Mouse (Mus musculus) embryonic facial prominence, embryonic 13.5 days (tissue): ENCODE data around the gene Kat2a. TPM values are rescaled to one million over a fixed set of nuclear protein-coding genes. Genes with fewer than 3 reads are reported as not detected.

Experiments
- ATAC-seq: fragments of 200-750 bp; cut with Nextera tagmentation; 2 replicates; pipeline ENCODE4 v1.8.0; 2017; ENCODE audit warnings: low read depth; ENCODE audit not compliant: insufficient number of reproducible peaks, insufficient read depth, low FRiP score, low TSS enrichment
- H3K27ac ChIP-seq: fragments of 300-500 bp; sonication (generic); 2 replicates; pipeline ENCODE4 v1.5.1; 2015; ENCODE audit warnings: moderate library complexity, mild to moderate bottlenecking, inconsistent platforms
- H3K27me3 ChIP-seq: fragments of 300-500 bp; sonication (generic); 2 replicates; pipeline ENCODE4 v1.6.1; 2015; ENCODE audit warnings: mild to moderate bottlenecking, inconsistent platforms
- H3K36me3 ChIP-seq: fragments of 300-500 bp; sonication (generic); 2 replicates; pipeline ENCODE4 v1.6.1; 2015; ENCODE audit warnings: mild to moderate bottlenecking, inconsistent platforms
- H3K4me1 ChIP-seq: fragments of 300-500 bp; sonication (generic); 2 replicates; pipeline ENCODE4 v1.6.1; 2015; ENCODE audit warnings: inconsistent platforms
- H3K4me2 ChIP-seq: fragments of 300-500 bp; sonication (generic); 2 replicates; pipeline ENCODE4 v1.6.1; 2015; ENCODE audit warnings: moderate library complexity, mild to moderate bottlenecking, inconsistent platforms
- H3K4me3 ChIP-seq: fragments of 300-500 bp; sonication (generic); 2 replicates; pipeline ENCODE4 v1.5.1; 2015; ENCODE audit warnings: mild to moderate bottlenecking, inconsistent platforms
- H3K9ac ChIP-seq: fragments of 300-500 bp; sonication (generic); 2 replicates; pipeline ENCODE4 v1.6.1; 2015; ENCODE audit warnings: mild to moderate bottlenecking, inconsistent platforms
- H3K9me3 ChIP-seq: fragments of 300-500 bp; sonication (generic); 2 replicates; pipeline ENCODE4 v1.6.1; 2016; ENCODE audit warnings: inconsistent platforms
- WGBS: fragments of 180-500 bp; shearing (Covaris S2); methylation state at CpG from one replicate; pipeline ENCODE4 v1.1.7; 2015; ENCODE audit warnings: mixed read lengths; 5-methylcytosine and 5-hydroxymethylcytosine counted together
- polyA plus RNA-seq: library from polyadenylated mRNA; unstranded; fragments of >200 nt; fragmentation: Nextera tagmentation; extraction: Ambion mirVana; gene quantifications from 2 replicates; pipeline ENCODE4 v1.2.1, GENCODE M21; 2015

Kat2a gene
- polyA plus RNA-seq, 1 experiment from 2014 or later: 61.0 TPM

- H3K27ac ChIP-seq: peak overlapping the region; percentile 44; the same call in 1 of the 2 replicates
- H3K9me3 ChIP-seq: no peaks in the 10 kb centered on the region
- no peak for ATAC-seq
- no peak overlapping the region for H3K9ac ChIP-seq
- WGBS: 78% methylated on average over 4 of the region's 4 CpGs
- peaks cover 15% of the 10 kb centered on the region for H3K4me1 ChIP-seq
- H3K36me3 ChIP-seq: peaks cover 52% of the 10 kb centered on the region
- H3K27me3 ChIP-seq: no peaks in the 10 kb centered on the region
- H3K4me2 ChIP-seq: no peak overlapping the region
- H3K4me3 ChIP-seq: no peak overlapping the region
These were observed 6.6 kb upstream of the Kat2a start for GRCm38 (mm10) chr11:100718866-100719265.

DNA sequence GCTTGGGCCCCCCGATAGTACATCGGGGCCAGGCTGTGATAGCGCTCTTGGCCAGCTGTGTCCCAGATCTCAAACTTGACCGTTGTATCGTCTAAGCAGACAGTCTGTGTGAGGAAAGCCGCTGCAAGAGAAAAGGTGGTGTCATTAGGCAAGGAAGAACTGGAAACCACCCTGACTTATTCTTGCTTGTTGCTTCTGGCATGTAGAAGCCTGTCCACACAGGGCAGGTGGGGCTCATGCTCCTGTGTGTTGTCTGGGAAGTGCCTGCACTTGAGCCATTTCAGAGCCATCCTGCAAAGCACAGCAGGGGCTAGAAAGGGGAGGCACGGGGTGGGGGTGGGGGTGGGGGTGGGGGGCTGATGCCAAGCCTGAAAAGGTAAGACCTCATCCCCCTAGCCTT is 6.2 kb upstream of the Kat2a start:
- Histone ChIP-seq H3K9ac (no peak overlapping the region), H3K27me3 (no peaks in the 10 kb centered on the region), H3K4me1 (peaks cover 19% of the 10 kb centered on the region), H3K27ac (0 out of 2 replicates have a peak overlapping the region, but pooled peaks have one; percentile 44), H3K9me3 (no peaks in the 10 kb centered on the region), H3K4me2 (no peak overlapping the region), H3K36me3 (peaks cover 52% of the 10 kb centered on the region), H3K4me3 (no peak overlapping the region)
- no peak for ATAC-seq
- WGBS: 86% methylated on average over 7 of the region's 7 CpGs

DNA sequence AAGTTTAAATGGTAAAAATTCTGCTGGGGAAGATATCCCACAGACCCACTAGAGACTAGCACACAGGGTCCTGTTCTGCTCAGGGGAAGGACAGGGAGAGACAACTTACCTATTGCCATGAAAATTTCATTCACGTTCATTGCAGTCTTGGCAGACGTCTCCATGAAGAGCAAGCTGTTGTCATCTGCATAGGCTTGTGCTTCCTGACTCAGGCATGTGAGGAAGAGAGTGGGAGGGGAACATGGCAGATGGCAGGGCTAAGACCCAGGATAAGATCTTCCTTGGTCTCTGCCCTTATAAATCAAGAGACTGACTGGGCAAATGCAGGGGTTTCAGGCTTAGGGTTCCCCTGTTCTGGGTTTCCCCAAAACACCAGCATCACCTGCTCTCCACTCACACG is 4.4 kb upstream of the Kat2a start:
- Histone ChIP-seq H3K4me3 (no peak overlapping the region), H3K36me3 (peaks cover 52% of the 10 kb centered on the region), H3K9ac (no peak overlapping the region), H3K4me1 (peaks cover 31% of the 10 kb centered on the region), H3K4me2 (no peak overlapping the region), H3K27ac (no peak overlapping the region), H3K27me3 (no peaks in the 10 kb centered on the region), H3K9me3 (no peaks in the 10 kb centered on the region)
- ATAC-seq: no peak
- 85% methylated on average over 3 of the region's 3 CpGs for WGBS

DNA sequence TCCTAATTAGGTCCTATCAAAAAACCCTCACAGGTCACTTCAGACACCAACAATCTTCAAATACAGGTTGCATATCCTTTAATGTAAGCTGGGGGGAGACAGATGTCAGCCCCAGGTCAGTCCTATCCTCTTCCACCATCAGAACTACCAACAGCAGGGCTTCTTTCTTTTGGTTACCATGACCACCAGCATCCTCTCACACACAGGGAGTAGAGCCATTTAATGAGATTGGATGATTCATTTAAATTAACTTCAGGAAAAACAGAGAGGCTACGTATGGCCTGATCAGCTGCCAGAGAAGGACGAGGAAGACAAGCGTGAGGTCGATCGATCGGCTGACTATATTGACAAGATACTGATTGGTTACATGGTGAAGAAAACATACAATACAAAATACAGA is 2.7 kb upstream of the Kat2a start:
- Histone ChIP-seq H3K4me2 (no peak overlapping the region), H3K36me3 (peaks cover 59% of the 10 kb centered on the region), H3K4me3 (no peak overlapping the region), H3K4me1 (peaks cover 37% of the 10 kb centered on the region), H3K9me3 (no peaks in the 10 kb centered on the region), H3K9ac (no peak overlapping the region), H3K27me3 (no peaks in the 10 kb centered on the region), H3K27ac (no peak overlapping the region)
- ATAC-seq: no peak
- WGBS: 90% methylated on average over 6 of the region's 6 CpGs

DNA sequence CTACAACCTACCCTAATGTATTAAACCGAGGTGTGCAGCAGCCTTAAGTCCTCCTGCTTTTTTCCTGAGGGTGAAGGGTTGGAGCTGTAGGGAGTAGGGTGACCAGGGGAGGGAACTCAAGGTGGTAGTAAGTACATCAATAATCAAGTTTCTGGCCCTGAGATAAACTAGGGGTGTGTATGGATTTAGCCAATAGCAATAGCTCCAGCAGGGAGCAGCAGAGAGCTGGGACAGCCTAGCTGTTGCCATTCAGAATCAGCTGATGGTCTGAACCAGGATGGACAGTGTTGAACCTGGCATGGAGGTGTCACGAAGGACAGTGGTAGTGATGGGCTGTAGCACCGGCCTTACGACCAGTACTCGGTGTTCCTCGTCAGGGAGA is 2.3 kb upstream of the Kat2a start:
- no peaks in the 10 kb centered on the region for H3K27me3 ChIP-seq
- peaks cover 59% of the 10 kb centered on the region for H3K36me3 ChIP-seq
- no peaks in the 10 kb centered on the region for H3K9me3 ChIP-seq
- ATAC-seq: no peak
- peak overlapping the region; percentile 70; the same call in 1 of the 2 replicates for H3K9ac ChIP-seq
- 45% methylated on average over 6 of the region's 6 CpGs for WGBS
- H3K4me1 ChIP-seq: peaks cover 35% of the 10 kb centered on the region
- peak overlapping the region; percentile 34; the same call in 1 of the 2 replicates for H3K4me3 ChIP-seq
- 0 out of 2 replicates have a peak overlapping the region, but pooled peaks have one; percentile 80 for H3K27ac ChIP-seq
- peak overlapping the region; percentile 64 for H3K4me2 ChIP-seq

DNA sequence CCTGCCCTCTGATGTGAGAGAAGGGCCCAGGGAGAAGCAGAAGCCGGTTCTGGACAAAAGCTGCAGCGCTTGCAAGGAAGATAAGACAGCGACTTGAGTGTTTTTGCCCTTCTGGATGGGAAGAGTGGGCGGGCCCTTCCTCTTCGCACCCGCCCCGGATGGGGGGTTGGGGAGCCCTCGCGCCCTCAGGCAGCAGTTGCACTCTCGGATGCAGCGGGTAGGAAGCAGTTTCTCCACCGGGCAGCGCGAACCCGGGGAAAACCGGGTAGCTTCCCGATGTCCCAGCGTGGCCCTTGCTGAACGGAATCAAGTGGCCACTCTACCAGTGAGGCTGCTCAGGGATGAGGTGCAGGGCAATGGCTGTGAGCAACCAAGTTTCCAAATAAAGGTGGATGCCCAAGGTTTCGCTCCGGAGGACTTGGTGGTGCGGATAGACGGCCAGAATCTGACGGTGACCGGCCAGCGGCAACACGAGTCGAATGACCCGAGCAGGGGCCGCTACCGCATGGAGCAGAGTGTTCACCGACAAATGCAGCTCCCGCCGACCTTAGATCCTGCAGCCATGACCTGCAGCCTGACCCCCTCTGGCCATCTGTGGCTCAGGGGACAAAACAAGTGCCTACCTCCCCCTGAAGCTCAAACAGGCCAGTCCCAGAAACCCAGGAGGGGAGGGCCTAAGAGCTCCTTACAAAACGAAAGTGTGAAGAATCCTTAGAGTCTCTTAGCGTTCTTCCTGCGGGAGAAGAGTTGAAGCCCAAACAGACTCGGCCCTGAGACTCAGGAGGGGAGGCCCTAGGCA is 1.7 kb upstream of the Kat2a start, which contains the start of gene Hspb9:
Hspb9 (plus strand) TSS at position 116 of the 799 bp plus-strand sequence.
- no peak for ATAC-seq
- peak within 1 kb of the TSS; percentile 80 for H3K27ac ChIP-seq
- peak within 1 kb of the TSS; percentile 34 for H3K4me3 ChIP-seq
- H3K9me3 ChIP-seq: no peaks in the 10 kb centered on the region
- H3K36me3 ChIP-seq: peaks cover 59% of the 10 kb centered on the region
- H3K9ac ChIP-seq: peak within 1 kb of the TSS; percentile 70
- peaks cover 32% of the 10 kb centered on the region for H3K4me1 ChIP-seq
- no peaks in the 10 kb centered on the region for H3K27me3 ChIP-seq
- WGBS: 4% methylated on average over 38 of the region's 38 CpGs
- H3K4me2 ChIP-seq: peak within 1 kb of the TSS; percentile 69

DNA sequence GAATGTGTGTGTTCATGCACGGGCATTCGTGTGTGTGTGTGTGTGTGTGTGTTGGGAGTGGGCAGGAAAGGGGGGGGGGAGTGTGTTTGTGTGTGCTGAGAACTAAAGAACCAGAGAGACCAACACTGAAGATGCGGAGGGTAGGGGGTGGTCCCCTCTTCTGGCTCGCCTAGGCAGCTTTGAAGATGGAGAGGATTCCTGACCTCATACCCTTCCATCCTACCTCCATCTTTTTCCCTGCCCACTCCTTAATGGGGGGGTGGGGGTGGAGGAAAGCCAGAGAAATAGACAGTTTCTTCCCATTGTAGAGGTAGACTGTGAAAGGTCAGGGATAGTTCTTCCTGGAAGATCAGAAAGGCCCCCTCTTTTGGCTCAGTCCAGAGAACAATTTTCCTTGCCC is 909 bp upstream of the Kat2a start:
- Histone ChIP-seq H3K27me3 (no peaks in the 10 kb centered on the region), H3K4me1 (peaks cover 32% of the 10 kb centered on the region), H3K36me3 (peaks cover 59% of the 10 kb centered on the region), H3K9me3 (no peaks in the 10 kb centered on the region), H3K4me2 (peak overlapping the region; percentile 64), H3K27ac (peak overlapping the region; percentile 80), H3K9ac (peak overlapping the region; percentile 70), H3K4me3 (peak overlapping the region; percentile 34; the same call in 1 of the 2 replicates)
- no peak for ATAC-seq
- 47% methylated on average over 4 of the region's 4 CpGs for WGBS

DNA sequence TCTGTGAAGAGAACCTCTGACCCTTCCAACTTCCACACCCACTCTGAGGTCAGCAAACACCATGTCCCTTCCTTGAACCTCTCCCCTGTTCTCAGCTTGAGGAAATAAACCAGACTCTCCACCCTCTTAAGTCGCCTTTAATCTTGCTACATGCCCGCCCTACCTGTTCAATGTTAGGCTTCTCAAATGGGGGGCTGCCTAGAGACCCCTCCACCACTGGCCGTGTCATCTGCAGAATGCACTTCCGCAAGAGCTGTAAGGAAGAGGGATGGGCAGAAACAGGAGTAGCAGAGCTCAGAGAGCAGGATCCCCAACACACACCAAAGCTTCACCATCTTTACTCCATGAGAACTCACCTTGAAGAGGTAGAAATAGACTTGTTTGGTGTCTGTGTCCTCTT is 1.3 kb downstream of the Kat2a start:
- Histone ChIP-seq H3K9ac (peak overlapping the region; percentile 96; the same call in 1 of the 2 replicates), H3K4me1 (peaks cover 32% of the 10 kb centered on the region), H3K9me3 (no peaks in the 10 kb centered on the region), H3K27ac (no peak overlapping the region), H3K27me3 (no peaks in the 10 kb centered on the region), H3K36me3 (peaks cover 59% of the 10 kb centered on the region), H3K4me2 (peak overlapping the region; percentile 69), H3K4me3 (no peak overlapping the region)
- 86% methylated on average over 4 of the region's 4 CpGs for WGBS
- ATAC-seq: no peak

DNA sequence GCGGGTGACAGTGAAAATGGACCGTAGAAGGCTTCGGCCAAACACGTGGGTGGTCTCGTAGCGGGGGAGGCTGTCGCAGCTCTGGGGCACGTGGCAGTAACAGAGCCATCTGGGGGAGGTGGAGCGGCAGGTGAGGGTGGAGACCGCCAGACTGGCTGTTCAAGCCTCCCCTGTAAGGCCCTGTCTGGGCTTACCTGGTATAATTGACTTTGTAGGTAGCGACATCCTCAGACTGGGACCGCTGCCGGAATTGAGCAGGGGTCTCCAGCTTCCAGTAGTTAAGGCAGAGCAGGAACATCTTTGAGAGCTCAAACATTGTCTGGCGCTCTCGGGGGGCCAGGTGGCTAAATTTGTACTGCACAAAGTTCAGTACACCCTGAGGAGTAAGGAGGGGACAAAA is 1.7 kb downstream of the Kat2a start:
- Histone ChIP-seq H3K27ac (no peak overlapping the region), H3K4me1 (peaks cover 32% of the 10 kb centered on the region), H3K9ac (no peak overlapping the region; the same call in 1 of the 2 replicates), H3K4me2 (no peak overlapping the region), H3K27me3 (no peaks in the 10 kb centered on the region), H3K36me3 (peaks cover 59% of the 10 kb centered on the region), H3K4me3 (no peak overlapping the region), H3K9me3 (no peaks in the 10 kb centered on the region)
- 91% methylated on average over 15 of the region's 15 CpGs for WGBS
- ATAC-seq: no peak

GRCm38 (mm10) chr11:100709201-100709810 is 3.0 kb downstream of the Kat2a start:
- no peak overlapping the region for H3K27ac ChIP-seq
- ATAC-seq: no peak
- H3K9ac ChIP-seq: no peak overlapping the region
- no peaks in the 10 kb centered on the region for H3K9me3 ChIP-seq
- H3K27me3 ChIP-seq: no peaks in the 10 kb centered on the region
- WGBS: 90% methylated on average over 9 of the region's 9 CpGs
- no peak overlapping the region for H3K4me2 ChIP-seq
- peaks cover 61% of the 10 kb centered on the region for H3K36me3 ChIP-seq
- H3K4me3 ChIP-seq: no peak overlapping the region
- peaks cover 31% of the 10 kb centered on the region for H3K4me1 ChIP-seq

DNA sequence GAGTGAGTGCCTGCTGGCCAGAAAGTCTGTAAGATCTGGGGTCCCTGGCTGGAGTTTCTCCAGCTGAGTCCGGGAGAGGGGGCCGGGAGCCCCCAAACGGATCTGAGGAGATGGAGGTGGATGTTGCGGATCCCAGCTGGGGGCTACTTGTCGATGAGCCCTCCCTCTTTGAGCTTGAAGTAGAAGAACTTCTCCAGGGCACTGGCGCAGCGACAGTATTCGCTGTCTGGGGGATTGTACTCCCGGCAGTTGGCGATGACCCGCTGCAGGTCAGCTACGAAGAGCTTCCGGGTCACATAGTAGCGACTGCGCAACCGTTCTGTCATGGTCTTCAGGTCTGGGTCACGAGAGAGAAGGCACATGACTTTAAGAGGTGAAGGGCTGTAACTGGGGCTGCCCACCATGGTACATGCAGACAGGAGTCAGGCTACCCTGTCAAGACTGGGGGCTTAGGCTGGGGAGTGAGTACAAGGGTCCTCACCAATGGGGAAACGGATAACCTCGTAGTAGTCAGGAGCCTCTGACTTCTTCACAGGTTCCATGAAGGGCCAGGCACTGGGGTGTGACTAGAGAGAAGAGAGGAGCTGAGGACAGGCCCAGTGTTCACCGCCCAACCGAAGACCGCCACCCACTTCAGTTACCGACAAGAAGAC is 7.0 kb downstream of the Kat2a start:
- Histone ChIP-seq H3K4me1 (peaks cover 23% of the 10 kb centered on the region), H3K36me3 (peaks cover 56% of the 10 kb centered on the region), H3K27ac (no peak overlapping the region), H3K9ac (no peak overlapping the region), H3K9me3 (no peaks in the 10 kb centered on the region), H3K4me2 (no peak overlapping the region), H3K27me3 (0 out of 2 replicates have a peak, but pooled peaks cover 4% of the 10 kb centered on the region), H3K4me3 (no peak overlapping the region)
- 92% methylated on average over 23 of the region's 23 CpGs for WGBS
- ATAC-seq: no peak
